Mouse (Mus musculus) midbrain, embryonic 11.5 days (tissue): ENCODE results near the gene Bach2. TPM values are rescaled to one million over a fixed set of nuclear protein-coding genes. Genes with fewer than 3 reads are reported as not detected.

Source experiments
- ATAC-seq: fragments of 200-750 bp; cut with Nextera tagmentation; 2 replicates; pipeline ENCODE4 v1.8.0; 2017; ENCODE audit warnings: moderate TSS enrichment, moderate library complexity; ENCODE audit not compliant: low FRiP score
- DNase-seq: peaks from one replicate; pipeline ENCODE4 v3.0.0; 2015; ENCODE audit warnings: low spot score; ENCODE audit errors: missing footprints
- H3K27ac ChIP-seq: fragments of 300-500 bp; sonication (generic); 2 replicates; pipeline ENCODE4 v1.5.1; 2014; ENCODE audit warnings: low read depth, low read length
- H3K27me3 ChIP-seq: fragments of 300-500 bp; sonication (generic); 2 replicates; pipeline ENCODE4 v1.6.1; 2014; ENCODE audit warnings: mild to moderate bottlenecking, low read length, moderate library complexity, mixed read lengths; ENCODE audit not compliant: control insufficient read depth, insufficient read depth
- H3K36me3 ChIP-seq: fragments of 300-500 bp; sonication (generic); 2 replicates; pipeline ENCODE4 v1.6.1; 2014; ENCODE audit warnings: mild to moderate bottlenecking, low read length, moderate library complexity, mixed read lengths; ENCODE audit not compliant: control insufficient read depth, insufficient read depth
- H3K4me1 ChIP-seq: fragments of 300-500 bp; sonication (generic); 2 replicates; pipeline ENCODE4 v1.6.1; 2014; ENCODE audit warnings: low read length; ENCODE audit not compliant: control insufficient read depth, insufficient read depth
- H3K4me2 ChIP-seq: fragments of 300-500 bp; sonication (generic); 2 replicates; pipeline ENCODE4 v1.6.1; 2014; ENCODE audit warnings: mild to moderate bottlenecking, moderate library complexity
- H3K4me3 ChIP-seq: fragments of 300-500 bp; sonication (generic); 2 replicates; pipeline ENCODE4 v1.5.1; 2014; ENCODE audit warnings: low read depth, low read length
- H3K9ac ChIP-seq: fragments of 300-500 bp; sonication (generic); 2 replicates; pipeline ENCODE4 v1.6.1; 2014; ENCODE audit warnings: low read length
- H3K9me3 ChIP-seq: fragments of 300-500 bp; sonication (generic); 2 replicates; pipeline ENCODE4 v1.6.1; 2016; ENCODE audit warnings: low read length; ENCODE audit not compliant: control insufficient read depth
- WGBS: fragments of 180-500 bp; shearing (Covaris S2); extraction: QIAGEN DNeasy Blood & Tissue Kit; methylation state at CpG from one replicate; pipeline ENCODE4 v1.1.7; 2014; 5-methylcytosine and 5-hydroxymethylcytosine counted together
- polyA plus RNA-seq: library from polyadenylated mRNA; unstranded; fragments of >200 nt; fragmentation: Nextera tagmentation; extraction: Ambion mirVana; gene quantifications from 2 replicates; pipeline ENCODE4 v1.2.1, GENCODE M21; 2014

Bach2 gene
- polyA plus RNA-seq, 1 experiment from 2014 or later, result 13.2 TPM

- H3K27me3 ChIP-seq, result 0 out of 2 replicates have a peak, but pooled peaks cover 2% of the 10 kb centered on the region
- H3K27ac ChIP-seq, result no peak overlapping the region
- no peak overlapping the region for H3K9ac ChIP-seq
- no peak overlapping the region for H3K4me2 ChIP-seq
- H3K36me3 ChIP-seq, result no peaks in the 10 kb centered on the region
- WGBS, result 64% methylated on average over 16 of the region's 16 CpGs
- DNase-seq (no peak), ATAC-seq (no peak)
- peaks cover 14% of the 10 kb centered on the region for H3K4me1 ChIP-seq
- no peaks in the 10 kb centered on the region for H3K9me3 ChIP-seq
- no peak overlapping the region for H3K4me3 ChIP-seq
Observed at GRCm38 (mm10) chr4:32235920-32236705, 2.5 kb upstream of the Bach2 start.

- no peaks in the 10 kb centered on the region for H3K9me3 ChIP-seq
- peak overlapping the region; percentile 84 for H3K4me3 ChIP-seq
- H3K4me2 ChIP-seq, result peak overlapping the region; percentile 95
- WGBS, result under 1% methylated on average over 85 of the region's 100 CpGs
- DNase-seq (peak; percentile 96), ATAC-seq (peak; percentile 79)
- H3K4me1 ChIP-seq, result peaks cover 40% of the 10 kb centered on the region
- H3K36me3 ChIP-seq, result no peaks in the 10 kb centered on the region
- H3K27me3 ChIP-seq, result peaks cover 2% of the 10 kb centered on the region; the same call in 1 of the 2 replicates
- H3K27ac ChIP-seq, result peak overlapping the region; percentile 97
- peak overlapping the region; percentile 88 for H3K9ac ChIP-seq
Observed at GRCm38 (mm10) chr4:32238921-32239748, 531 bp downstream of the Bach2 start.

GRCm38 (mm10) chr4:32239749-32240131 is 1.1 kb downstream of the Bach2 start:
- Histone ChIP-seq H3K27me3 (peaks cover 2% of the 10 kb centered on the region; the same call in 1 of the 2 replicates), H3K27ac (peak overlapping the region; percentile 97), H3K9ac (peak overlapping the region; percentile 88), H3K4me1 (peaks cover 44% of the 10 kb centered on the region), H3K4me3 (peak overlapping the region; percentile 84), H3K4me2 (peak overlapping the region; percentile 95), H3K9me3 (no peaks in the 10 kb centered on the region), H3K36me3 (no peaks in the 10 kb centered on the region)
- 0% methylated on average over 26 of the region's 26 CpGs for WGBS
- DNase-seq, result no peak
- peak; percentile 38 for ATAC-seq

DNA sequence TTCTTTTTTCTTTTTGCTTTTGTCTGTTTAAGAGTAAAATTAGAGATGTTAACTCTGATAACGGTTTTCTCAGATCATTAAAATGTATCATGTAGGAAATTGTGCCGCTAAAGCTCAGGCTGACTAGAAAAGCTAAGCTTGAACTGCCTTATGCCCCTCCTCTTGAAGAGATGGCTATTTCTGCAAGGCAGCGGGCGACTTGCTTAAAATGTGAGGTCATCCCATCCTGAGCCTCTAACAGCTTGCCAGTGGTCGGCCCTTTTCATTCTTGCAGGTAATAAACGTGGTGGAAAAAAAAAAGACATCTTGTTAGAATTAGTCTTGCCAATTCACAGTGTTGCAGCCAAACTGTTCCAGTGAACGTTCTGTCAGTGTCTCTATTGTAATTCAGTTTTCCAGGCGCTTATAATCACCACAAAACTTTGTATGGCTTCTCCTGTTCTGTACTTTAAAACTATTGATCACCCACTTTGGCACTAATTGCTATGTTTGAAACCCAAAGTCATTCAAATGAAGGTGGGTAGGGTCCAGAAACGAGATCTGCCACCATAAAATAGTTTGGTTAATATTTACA is 1.9 kb downstream of the Bach2 start:
- Histone ChIP-seq H3K27me3 (peaks cover 2% of the 10 kb centered on the region; the same call in 1 of the 2 replicates), H3K9ac (peak overlapping the region; percentile 88; the same call in 1 of the 2 replicates), H3K9me3 (no peaks in the 10 kb centered on the region), H3K4me3 (peak overlapping the region; percentile 84), H3K27ac (no peak overlapping the region), H3K4me1 (peaks cover 44% of the 10 kb centered on the region), H3K4me2 (peak overlapping the region; percentile 95), H3K36me3 (no peaks in the 10 kb centered on the region)
- ATAC-seq (no peak), DNase-seq (peak; percentile 89)
- 19% methylated on average over 9 of the region's 9 CpGs for WGBS

- DNase-seq, result peak; percentile 86
- Histone ChIP-seq H3K4me2 (peak overlapping the region; percentile 95), H3K9ac (no peak overlapping the region; the same call in 1 of the 2 replicates), H3K36me3 (no peaks in the 10 kb centered on the region), H3K4me3 (no peak overlapping the region), H3K27me3 (no peaks in the 10 kb centered on the region; the same call in 1 of the 2 replicates), H3K4me1 (peaks cover 46% of the 10 kb centered on the region), H3K9me3 (no peaks in the 10 kb centered on the region), H3K27ac (peak overlapping the region; percentile 14; the same call in 1 of the 2 replicates)
- WGBS, result 36% methylated on average over 6 of the region's 6 CpGs
- ATAC-seq, result no peak
Observed at GRCm38 (mm10) chr4:32241351-32241980, 2.9 kb downstream of the Bach2 start.

- Histone ChIP-seq H3K27ac (peak overlapping the region; percentile 14; the same call in 1 of the 2 replicates), H3K4me2 (peak overlapping the region; percentile 15; the same call in 1 of the 2 replicates), H3K36me3 (no peaks in the 10 kb centered on the region), H3K9ac (peak overlapping the region; percentile 4; the same call in 1 of the 2 replicates), H3K27me3 (no peaks in the 10 kb centered on the region; the same call in 1 of the 2 replicates), H3K4me1 (peaks cover 52% of the 10 kb centered on the region), H3K4me3 (no peak overlapping the region), H3K9me3 (no peaks in the 10 kb centered on the region)
- DNase-seq (peak; percentile 87), ATAC-seq (no peak)
- WGBS, result 38% methylated on average over 6 of the region's 6 CpGs
Observed at GRCm38 (mm10) chr4:32242122-32242615, 3.6 kb downstream of the Bach2 start.

- 54% methylated on average over 10 of the region's 10 CpGs for WGBS
- Histone ChIP-seq H3K9me3 (no peaks in the 10 kb centered on the region), H3K9ac (no peak overlapping the region), H3K27ac (no peak overlapping the region; the same call in 1 of the 2 replicates), H3K4me1 (peaks cover 55% of the 10 kb centered on the region), H3K27me3 (no peaks in the 10 kb centered on the region; the same call in 1 of the 2 replicates), H3K36me3 (no peaks in the 10 kb centered on the region), H3K4me2 (no peak overlapping the region), H3K4me3 (no peak overlapping the region)
- DNase-seq (peak; percentile 86), ATAC-seq (no peak)
Observed at GRCm38 (mm10) chr4:32243458-32243857, 4.9 kb downstream of the Bach2 start.

DNA sequence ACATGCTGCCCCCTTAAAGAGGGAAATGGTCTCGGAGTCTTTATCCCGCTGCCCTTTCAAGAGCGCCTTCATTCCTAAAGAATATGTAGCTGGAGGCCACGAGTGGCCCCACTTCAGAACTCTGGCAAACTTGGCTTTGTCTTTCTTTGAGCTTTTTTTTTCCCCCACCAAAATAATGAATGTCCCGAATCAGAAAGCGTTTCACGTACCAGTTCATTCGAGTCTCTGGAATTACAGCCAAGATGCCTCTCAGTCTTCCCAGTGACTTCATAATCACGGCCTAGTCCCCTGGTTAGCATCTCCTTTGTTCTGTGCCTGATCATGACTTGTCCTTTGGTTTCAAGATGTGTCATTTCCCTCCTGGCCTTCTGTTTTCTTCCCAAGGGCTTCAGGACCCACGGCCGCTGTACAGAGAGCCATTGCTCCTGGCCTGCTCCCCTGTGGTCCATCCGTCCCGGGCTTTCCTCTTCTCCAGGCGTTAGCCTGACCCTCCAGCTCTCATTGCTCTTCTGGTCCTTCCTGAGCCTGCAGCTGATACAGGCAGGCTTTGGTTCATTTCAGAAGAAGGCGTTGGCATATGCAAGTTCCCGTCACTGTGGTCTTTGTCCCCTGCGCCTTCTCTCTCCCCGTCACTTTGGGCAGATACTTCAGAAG is 5.6 kb downstream of the Bach2 start:
- DNase-seq (peak; percentile 90), ATAC-seq (no peak)
- Histone ChIP-seq H3K9ac (no peak overlapping the region), H3K27me3 (no peaks in the 10 kb centered on the region; the same call in 1 of the 2 replicates), H3K9me3 (no peaks in the 10 kb centered on the region), H3K4me1 (peaks cover 55% of the 10 kb centered on the region), H3K4me2 (no peak overlapping the region), H3K27ac (no peak overlapping the region; the same call in 1 of the 2 replicates), H3K36me3 (no peaks in the 10 kb centered on the region), H3K4me3 (no peak overlapping the region)
- WGBS, result 60% methylated on average over 18 of the region's 18 CpGs
